Mouse (Mus musculus): Measurements from ENCODE around the gene Nhlrc1.

DNA sequence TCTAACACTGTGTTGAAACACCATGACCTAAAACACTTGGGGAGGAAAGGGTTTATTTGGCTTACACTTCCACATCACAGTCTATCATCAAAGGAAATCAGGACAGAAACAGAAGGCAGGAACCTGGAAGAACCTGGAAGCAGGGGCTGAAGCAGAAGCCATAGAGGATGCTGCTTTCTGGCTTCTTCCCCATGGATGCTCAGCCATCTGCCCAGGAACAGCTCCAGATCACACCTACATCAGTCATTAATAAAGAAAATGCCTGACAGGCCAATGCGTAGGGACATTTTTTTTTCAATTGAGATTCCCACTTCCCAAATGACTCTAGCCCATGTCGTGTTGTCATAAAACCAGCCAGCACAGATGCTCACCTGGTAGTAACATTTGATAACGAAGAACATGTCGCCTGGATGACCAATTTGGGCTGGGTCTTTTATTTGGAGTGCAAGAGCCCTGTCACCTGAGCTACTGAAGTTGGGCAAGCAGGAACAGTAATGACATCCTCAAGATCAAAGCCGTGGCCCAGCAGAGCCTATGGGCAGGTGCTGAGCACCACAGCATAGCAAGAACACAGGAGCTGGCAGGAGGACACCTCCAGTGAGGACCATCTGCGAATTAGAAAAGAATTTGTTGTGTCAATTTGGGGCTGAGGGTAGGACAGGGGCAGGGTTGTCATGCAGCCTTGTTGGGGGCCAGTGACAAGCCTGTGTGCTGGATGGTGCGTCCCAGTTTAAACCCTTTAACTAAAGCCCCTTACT lies 22.0 kb downstream of the Nhlrc1 start:
- TF ChIP-seq CTCF (IDR thresholded peaks at IDR 0.05; ENCODE audit: low read depth) (no peak), EP300 (IDR thresholded peaks at IDR 0.05; ENCODE audit: low read depth) (no peak)
